Mouse (Mus musculus) hindbrain, embryonic 13.5 days (tissue): ENCODE measurements around the gene Olfr154. TPM values are rescaled to one million over a fixed set of nuclear protein-coding genes. Genes with fewer than 3 reads are reported as not detected.
"Not testable (repeated sequence)": the region's sequence is repeated elsewhere in the genome, so short reads cannot be mapped to it uniquely, and the experiment has no call there.

Experiments used
- ATAC-seq: fragments of 200-750 bp; cut with Nextera tagmentation; 2 replicates; pipeline ENCODE4 v1.8.0; 2017; ENCODE audit warnings: moderate TSS enrichment; ENCODE audit not compliant: low FRiP score
- H3K27ac ChIP-seq: fragments of 300-500 bp; sonication (generic); 2 replicates; pipeline ENCODE4 v1.5.1; 2015; ENCODE audit warnings: inconsistent platforms, mild to moderate bottlenecking, moderate library complexity
- H3K27me3 ChIP-seq: fragments of 300-500 bp; sonication (generic); 2 replicates; pipeline ENCODE4 v1.6.1; 2015; ENCODE audit warnings: mild to moderate bottlenecking, inconsistent platforms
- H3K36me3 ChIP-seq: fragments of 300-500 bp; sonication (generic); 2 replicates; pipeline ENCODE4 v1.6.1; 2015; ENCODE audit warnings: mild to moderate bottlenecking, inconsistent platforms
- H3K4me1 ChIP-seq: fragments of 300-500 bp; sonication (generic); replicated peaks from 2 replicates; pipeline ENCODE4 v1.6.1; 2015; ENCODE audit warnings: inconsistent platforms
- H3K4me2 ChIP-seq: fragments of 300-500 bp; sonication (generic); 2 replicates; pipeline ENCODE4 v1.6.1; 2015; ENCODE audit warnings: inconsistent platforms, mild to moderate bottlenecking, moderate library complexity
- H3K4me3 ChIP-seq: fragments of 300-500 bp; sonication (generic); 2 replicates; pipeline ENCODE4 v1.5.1; 2015; ENCODE audit warnings: mild to moderate bottlenecking, inconsistent platforms
- H3K9ac ChIP-seq: fragments of 300-500 bp; sonication (generic); 2 replicates; pipeline ENCODE4 v1.6.1; 2015; ENCODE audit warnings: mild to moderate bottlenecking, inconsistent platforms
- H3K9me3 ChIP-seq: fragments of 300-500 bp; sonication (generic); 2 replicates; pipeline ENCODE4 v1.6.1; 2016; ENCODE audit warnings: inconsistent platforms
- WGBS: fragments of 180-500 bp; shearing (Covaris S2); methylation state at CpG from one replicate; pipeline ENCODE4 v1.1.7; 2015; 5-methylcytosine and 5-hydroxymethylcytosine counted together
- polyA plus RNA-seq: library from polyadenylated mRNA; unstranded; fragments of >200 nt; fragmentation: Nextera tagmentation; extraction: Ambion mirVana; gene quantifications from 2 replicates; pipeline ENCODE4 v1.2.1, GENCODE M21; 2015

The Olfr154 gene
- polyA plus RNA-seq, result not detected in 2 replicates

- not testable (repeated sequence) for H3K27ac ChIP-seq, H3K4me2 ChIP-seq, H3K36me3 ChIP-seq, H3K27me3 ChIP-seq, H3K4me1 ChIP-seq, H3K9ac ChIP-seq, H3K4me3 ChIP-seq, H3K9me3 ChIP-seq, ATAC-seq
These were observed at the start of gene Olfr154 for GRCm38 (mm10) chr2:85664355-85664754. Olfr154 (minus strand) TSS chr2:85664455.

DNA sequence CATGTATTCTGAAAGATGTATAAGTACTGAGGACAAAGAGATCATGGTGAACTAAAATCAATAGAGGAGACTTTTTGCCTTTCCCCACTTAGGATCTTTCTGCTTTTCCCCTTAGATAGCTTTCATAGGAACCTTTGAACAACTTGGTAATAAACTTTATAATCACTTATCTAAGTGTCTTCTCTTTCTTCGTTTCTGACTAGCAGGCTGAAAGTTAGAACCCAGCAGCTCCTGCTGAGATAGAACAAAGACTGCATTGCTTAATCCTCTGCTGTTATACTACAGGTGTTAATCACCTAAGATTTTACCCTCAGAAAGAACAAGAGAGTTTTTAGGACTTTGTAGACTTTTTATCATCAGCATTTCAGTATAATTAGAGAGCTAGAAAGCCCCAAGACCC, 46.9 kb upstream of the Olfr154 start:
- no peak for ATAC-seq
- Histone ChIP-seq H3K27ac (no peak overlapping the region), H3K4me3 (no peak overlapping the region), H3K36me3 (no peaks in the 10 kb centered on the region), H3K4me1 (no peaks in the 10 kb centered on the region), H3K9ac (no peak overlapping the region), H3K4me2 (no peak overlapping the region), H3K9me3 (no peaks in the 10 kb centered on the region), H3K27me3 (no peaks in the 10 kb centered on the region)
- 34% methylated on average over 1 of the region's 1 CpGs for WGBS

DNA sequence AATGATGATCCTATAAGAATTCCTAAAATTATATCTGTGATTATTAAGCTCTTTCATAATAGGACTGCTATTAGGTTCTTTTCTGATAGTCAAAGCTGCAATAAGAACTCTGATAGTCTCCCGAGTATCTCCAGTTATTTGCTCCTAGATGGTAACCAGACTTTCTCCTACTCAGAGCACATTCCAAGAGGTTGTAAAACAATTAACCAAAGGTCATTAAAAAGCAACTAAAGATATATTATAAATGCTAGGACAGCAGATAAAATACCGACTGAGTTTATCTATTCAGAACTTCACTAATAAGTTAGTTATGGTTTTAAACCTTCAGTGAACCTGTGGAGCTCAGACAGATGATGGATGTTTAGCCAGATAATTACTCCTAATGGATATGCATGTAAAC, 46.4 kb upstream of the Olfr154 start:
- H3K4me2 ChIP-seq, H3K4me1 ChIP-seq, H3K27me3 ChIP-seq, ATAC-seq, H3K9me3 ChIP-seq, H3K4me3 ChIP-seq, H3K36me3 ChIP-seq, H3K27ac ChIP-seq, H3K9ac ChIP-seq: not testable (repeated sequence)
- WGBS, result 81% methylated on average over 2 of the region's 2 CpGs

GRCm38 (mm10) chr2:85689131-85689530, 24.9 kb upstream of the Olfr154 start, which contains the start of gene Olfr1008:
Olfr1008 (plus strand) TSS chr2:85689431.
- Histone ChIP-seq H3K9me3 (0 out of 2 replicates have a peak, but pooled peaks cover 3% of the 10 kb centered on the region), H3K4me2 (no peak within 1 kb of the TSS), H3K4me3 (no peak within 1 kb of the TSS), H3K27ac (no peak within 1 kb of the TSS), H3K27me3 (no peaks in the 10 kb centered on the region), H3K36me3 (no peaks in the 10 kb centered on the region), H3K9ac (no peak within 1 kb of the TSS), H3K4me1 (no peaks in the 10 kb centered on the region)
- no peak for ATAC-seq

DNA sequence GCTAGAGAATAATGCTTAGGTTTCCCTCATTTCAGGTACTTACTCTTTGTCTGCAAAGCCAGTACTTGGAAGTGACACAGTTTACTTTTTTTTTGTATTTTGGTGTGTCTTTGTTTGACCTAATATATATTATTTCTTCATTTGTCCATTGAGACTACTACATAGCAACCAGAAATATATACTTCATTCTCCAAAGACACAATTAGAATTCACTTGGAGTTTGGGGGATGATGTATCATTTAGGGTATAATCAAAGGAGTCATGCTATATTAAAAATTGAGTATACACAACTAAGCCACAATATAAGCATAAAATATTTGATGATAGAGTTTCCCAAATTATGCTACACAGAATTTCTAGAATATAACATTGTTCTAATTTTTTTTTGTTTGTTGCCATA, 14.4 kb upstream of the Olfr154 start, which contains the start of gene Olfr1006:
Gene Olfr1006, minus strand, starts transcription at position 101 of the 400 bp plus-strand sequence.
- H3K4me1 ChIP-seq, result no peaks in the 10 kb centered on the region

GRCm38 (mm10) chr2:85650604-85651003, 13.7 kb downstream of the Olfr154 start, which contains the start of gene Olfr1002:
Olfr1002 (minus strand) TSS chr2:85650704.
- 93% methylated on average over 1 of the region's 1 CpGs for whole genome bisulfite sequencing
- Histone ChIP-seq H3K27me3 (no peaks in the 10 kb centered on the region), H3K9me3 (no peaks in the 10 kb centered on the region), H3K4me2 (no peak within 1 kb of the TSS), H3K4me1 (no peaks in the 10 kb centered on the region), H3K36me3 (no peaks in the 10 kb centered on the region), H3K4me3 (no peak within 1 kb of the TSS), H3K27ac (no peak within 1 kb of the TSS), H3K9ac (no peak within 1 kb of the TSS)
- ATAC-seq, result no peak

More for the DNA sequence above, 14.4 kb upstream of the Olfr154 start, which contains the start of gene Olfr1006:
- Histone ChIP-seq H3K4me3 (no peak within 1 kb of the TSS), H3K9ac (no peak within 1 kb of the TSS), H3K9me3 (no peaks in the 10 kb centered on the region), H3K27ac (no peak within 1 kb of the TSS), H3K36me3 (no peaks in the 10 kb centered on the region), H3K4me2 (no peak within 1 kb of the TSS), H3K27me3 (no peaks in the 10 kb centered on the region)
- no peak for ATAC-seq

Other genes starting within 250 kb of the Olfr154 start
- gene Olfr993, start 249.6 kb downstream of the Olfr154 start, polyA plus RNA-seq, result not detected in 2 replicates
- not detected in 2 replicates for gene Olfr994, start 228.0 kb downstream of the Olfr154 start, polyA plus RNA-seq
- gene Olfr995, start 220.8 kb downstream of the Olfr154 start, polyA plus RNA-seq, result not detected in 2 replicates
- not detected in 2 replicates for gene 4833423E24Rik, start 145.4 kb downstream of the Olfr154 start, polyA plus RNA-seq
- gene Olfr996, start 85.2 kb downstream of the Olfr154 start, polyA plus RNA-seq, result not detected in 2 replicates
- gene Olfr998, start 75.5 kb downstream of the Olfr154 start, polyA plus RNA-seq, result not detected in 2 replicates
- not detected in 2 replicates for gene Olfr1000, start 52.6 kb downstream of the Olfr154 start, polyA plus RNA-seq
- not detected in 2 replicates for gene Olfr1002, start 13.8 kb downstream of the Olfr154 start, polyA plus RNA-seq
- gene Olfr1006, start 14.3 kb upstream of the Olfr154 start, polyA plus RNA-seq, result not detected in 2 replicates
- gene Olfr1008, start 25.0 kb upstream of the Olfr154 start, polyA plus RNA-seq, result not detected in 2 replicates
- not detected in 2 replicates for gene Olfr1009, start 51.0 kb upstream of the Olfr154 start, polyA plus RNA-seq
- gene Olfr1012, start 98.3 kb upstream of the Olfr154 start, polyA plus RNA-seq, result not detected in 2 replicates
- not detected in 2 replicates for gene Olfr1013, start 102.6 kb upstream of the Olfr154 start, polyA plus RNA-seq
- not detected in 2 replicates for gene Olfr1014, start 108.3 kb upstream of the Olfr154 start, polyA plus RNA-seq
- gene Olfr1015, start 117.6 kb upstream of the Olfr154 start, polyA plus RNA-seq, result not detected in 2 replicates
- not detected in 2 replicates for gene Olfr1016, start 138.1 kb upstream of the Olfr154 start, polyA plus RNA-seq
- not detected in 2 replicates for gene Olfr1018, start 154.0 kb upstream of the Olfr154 start, polyA plus RNA-seq
- gene Olfr1019, start 181.0 kb upstream of the Olfr154 start, polyA plus RNA-seq, result not detected in 2 replicates
- gene Olfr1020, start 182.6 kb upstream of the Olfr154 start, polyA plus RNA-seq, result not detected in 2 replicates
- gene Olfr1022, start 204.1 kb upstream of the Olfr154 start, polyA plus RNA-seq, result not detected in 2 replicates
- not detected in 2 replicates for gene Olfr1023, start 221.2 kb upstream of the Olfr154 start, polyA plus RNA-seq
- gene Olfr1024, start 240.6 kb upstream of the Olfr154 start, polyA plus RNA-seq, result not detected in 2 replicates